Mouse (Mus musculus) forelimb bud, embryonic 11.5 days (tissue): ENCODE data around the gene Tfcp2.

Experiments used
- DNase-seq: peaks from one replicate; pipeline ENCODE4 v3.0.0-alpha.2; 2012; ENCODE audit warnings: low read depth, low spot score

The Tfcp2 gene

GRCm38 (mm10) chr15:100551326-100552307 lies at the start of gene Tfcp2:
Tfcp2 (minus strand) TSS chr15:100552008.
- peak; percentile 97 for DNase-seq

GRCm38 (mm10) chr15:100600696-100601272 lies 49.0 kb upstream of the Tfcp2 start:
- no peak for DNase-seq

- DNase-seq, result peak; percentile 87
These were observed 48.4 kb upstream of the Tfcp2 start for GRCm38 (mm10) chr15:100600047-100600695.

- DNase-seq, result no peak
These were observed 47.7 kb upstream of the Tfcp2 start, which contains the start of gene Pou6f1 for GRCm38 (mm10) chr15:100599276-100600046. Pou6f1 (minus strand) TSS chr15:100599984.

- DNase-seq, result peak; percentile 35
These were observed 47.1 kb upstream of the Tfcp2 start for GRCm38 (mm10) chr15:100598883-100599275.

- DNase-seq, result no peak
These were observed 46.6 kb upstream of the Tfcp2 start for GRCm38 (mm10) chr15:100598287-100598882.

- no peak for DNase-seq
These were observed 41.0 kb upstream of the Tfcp2 start for GRCm38 (mm10) chr15:100592817-100593216.

GRCm38 (mm10) chr15:100590436-100590835 lies 38.6 kb upstream of the Tfcp2 start:
- no peak for DNase-seq

GRCm38 (mm10) chr15:100588297-100588696 lies 36.5 kb upstream of the Tfcp2 start:
- DNase-seq, result no peak

- no peak for DNase-seq
These were observed 35.4 kb upstream of the Tfcp2 start for GRCm38 (mm10) chr15:100587166-100587565.

GRCm38 (mm10) chr15:100585931-100586330 lies 34.1 kb upstream of the Tfcp2 start:
- no peak for DNase-seq

GRCm38 (mm10) chr15:100580108-100580507 lies 28.3 kb upstream of the Tfcp2 start:
- DNase-seq, result no peak

- DNase-seq, result no peak
These were observed 26.2 kb upstream of the Tfcp2 start for GRCm38 (mm10) chr15:100577972-100578371.

- no peak for DNase-seq
These were observed 25.0 kb upstream of the Tfcp2 start for GRCm38 (mm10) chr15:100576810-100577209.

- DNase-seq, result no peak
These were observed 24.6 kb upstream of the Tfcp2 start for GRCm38 (mm10) chr15:100576392-100576791.

GRCm38 (mm10) chr15:100575366-100575765 lies 23.6 kb upstream of the Tfcp2 start:
- no peak for DNase-seq

GRCm38 (mm10) chr15:100574378-100574777 lies 22.6 kb upstream of the Tfcp2 start:
- no peak for DNase-seq

- no peak for DNase-seq
These were observed 22.1 kb upstream of the Tfcp2 start for GRCm38 (mm10) chr15:100573946-100574345.

GRCm38 (mm10) chr15:100569239-100569638 lies 17.4 kb upstream of the Tfcp2 start:
- DNase-seq, result no peak

- no peak for DNase-seq
These were observed 14.7 kb upstream of the Tfcp2 start for GRCm38 (mm10) chr15:100566531-100566930.
